Mouse (Mus musculus) kidney, adult 2 months (tissue): ENCODE data around the gene Efcab5. TPM values are rescaled to one million over a fixed set of nuclear protein-coding genes. Genes with fewer than 3 reads are reported as not detected.
A peak's percentile ranks its signal among the peaks of the same experiment; 100 is the strongest.
"Not testable (repeated sequence)": the region's sequence is repeated elsewhere in the genome, so short reads cannot be mapped to it uniquely, and the experiment has no call there.

Experiments used
- DNase-seq: peaks from one replicate; pipeline ENCODE4 v3.0.0; 2021
- H3K27ac ChIP-seq: fragments of 200-500 bp; 2 replicates; pipeline ENCODE4 v1.5.1; 2012; ENCODE audit warnings: low read depth, low read length, control low read depth, inconsistent platforms; ENCODE audit not compliant: insufficient read depth
- H3K27me3 ChIP-seq: fragments of 200-500 bp; replicated peaks from 2 replicates; pipeline ENCODE4 v1.6.1; 2012; ENCODE audit warnings: mild to moderate bottlenecking, moderate library complexity, low read length, inconsistent platforms; ENCODE audit not compliant: control insufficient read depth, insufficient read depth
- H3K36me3 ChIP-seq: fragments of 200-500 bp; 2 replicates; pipeline ENCODE4 v1.6.1; 2012; ENCODE audit warnings: mild to moderate bottlenecking, moderate library complexity, low read length, inconsistent platforms; ENCODE audit not compliant: control insufficient read depth, insufficient read depth
- H3K4me1 ChIP-seq: fragments of 200-500 bp; 2 replicates; pipeline ENCODE4 v1.6.1; 2011; ENCODE audit warnings: low read length; ENCODE audit not compliant: control insufficient read depth, insufficient read depth
- H3K4me3 ChIP-seq: fragments of 200-500 bp; 2 replicates; pipeline ENCODE4 v1.5.1; 2011; ENCODE audit warnings: mild to moderate bottlenecking, low read depth, low read length, control low read depth; ENCODE audit not compliant: insufficient read depth
- CTCF ChIP-seq: fragments of 200-500 bp; conservative IDR thresholded peaks from 2 replicates; pipeline ENCODE4 v1.5.1; 2011; ENCODE audit warnings: low read depth, mild to moderate bottlenecking, control low read depth, low read length, moderate library complexity, mixed read lengths; ENCODE audit not compliant: insufficient read depth, insufficient read length
- POLR2A ChIP-seq: fragments of 200-500 bp; IDR thresholded peaks from one replicate; pipeline ENCODE4 v1.6.1; 2011; ENCODE audit warnings: low read depth, low read length, control low read depth
- WGBS: fragments of 180-500 bp; shearing (Covaris S2); methylation state at CpG from one replicate; pipeline ENCODE4 v1.1.7; 2018; 5-methylcytosine and 5-hydroxymethylcytosine counted together
- polyA plus RNA-seq: library from polyadenylated mRNA; depleted of rRNA; stranded (reverse); fragments of >200 nt; gene quantifications from 2 replicates; pipeline ENCODE4 v1.2.3, GENCODE M21; 2012

The Efcab5 gene
- polyA plus RNA-seq, 1 experiment: 0.17 TPM

DNA sequence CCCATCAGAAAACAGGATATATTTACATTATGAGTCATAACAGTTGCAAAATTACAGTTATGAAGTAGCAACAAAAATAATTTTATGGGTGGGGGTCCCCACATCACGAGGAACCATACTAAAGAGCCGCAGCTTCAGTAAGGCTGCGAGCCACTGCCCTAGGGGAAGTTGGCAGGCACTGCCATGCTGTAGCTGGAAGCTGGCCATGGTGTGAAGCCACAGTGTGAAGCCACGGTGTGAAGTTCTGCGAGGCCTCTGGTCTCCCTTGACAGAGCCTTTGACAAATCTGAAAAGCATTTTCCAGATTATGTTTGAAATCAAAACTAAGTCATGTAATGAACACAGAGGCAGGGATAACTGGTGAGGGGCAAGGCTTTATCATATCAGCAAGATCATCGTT, 77.6 kb downstream of the Efcab5 start:
- TF ChIP-seq POLR2A (no peak), CTCF (no peak)
- WGBS: 74% methylated on average over 6 of the region's 6 CpGs
- Histone ChIP-seq H3K4me1 (no peaks in the 10 kb centered on the region), H3K27me3 (no peaks in the 10 kb centered on the region), H3K36me3 (no peaks in the 10 kb centered on the region), H3K27ac (no peak overlapping the region), H3K4me3 (no peak overlapping the region)
- DNase-seq: no peak

GRCm38 (mm10) chr11:77108442-77108841, 80.3 kb downstream of the Efcab5 start:
- 91% methylated on average over 6 of the region's 6 CpGs for WGBS
- Histone ChIP-seq H3K36me3 (no peaks in the 10 kb centered on the region), H3K4me1 (no peaks in the 10 kb centered on the region), H3K27ac (no peak overlapping the region), H3K27me3 (no peaks in the 10 kb centered on the region), H3K4me3 (no peak overlapping the region)
- DNase-seq: no peak
- no peak for TF ChIP-seq POLR2A

DNA sequence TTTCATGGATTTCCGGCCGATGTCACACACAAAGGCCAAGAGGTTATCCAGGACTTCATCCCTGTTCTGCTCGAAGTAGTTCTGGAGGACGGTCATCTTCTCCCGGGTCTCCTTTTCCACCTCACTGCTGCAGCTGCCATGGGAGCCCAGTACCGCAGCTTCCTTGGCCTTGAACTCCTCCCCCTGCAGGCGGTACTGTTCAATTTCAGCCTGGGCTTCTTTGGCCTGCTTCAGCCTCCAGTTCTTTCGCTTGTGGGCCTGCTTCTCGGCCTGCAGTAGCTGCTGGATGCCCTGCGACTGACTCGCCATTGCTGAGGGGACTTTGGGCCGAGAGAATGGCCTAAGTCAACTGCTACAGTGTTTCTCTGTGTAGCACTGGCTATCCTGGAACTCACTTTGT, 80.9 kb downstream of the Efcab5 start:
- 88% methylated on average over 12 of the region's 12 CpGs for WGBS

GRCm38 (mm10) chr11:77106961-77107360, 81.8 kb downstream of the Efcab5 start:
- no peak overlapping the region for H3K4me3 ChIP-seq
- H3K36me3 ChIP-seq: no peaks in the 10 kb centered on the region
- no peaks in the 10 kb centered on the region for H3K27me3 ChIP-seq
- WGBS: 96% methylated on average over 6 of the region's 6 CpGs
- no peak for DNase-seq
- no peaks in the 10 kb centered on the region for H3K4me1 ChIP-seq
- TF ChIP-seq POLR2A (no peak), CTCF (no peak)
- H3K27ac ChIP-seq: no peak overlapping the region

More for the DNA sequence above, 80.9 kb downstream of the Efcab5 start:
- not testable (repeated sequence) for DNase-seq, H3K4me3 ChIP-seq, H3K27me3 ChIP-seq, H3K27ac ChIP-seq, H3K4me1 ChIP-seq, H3K36me3 ChIP-seq

DNA sequence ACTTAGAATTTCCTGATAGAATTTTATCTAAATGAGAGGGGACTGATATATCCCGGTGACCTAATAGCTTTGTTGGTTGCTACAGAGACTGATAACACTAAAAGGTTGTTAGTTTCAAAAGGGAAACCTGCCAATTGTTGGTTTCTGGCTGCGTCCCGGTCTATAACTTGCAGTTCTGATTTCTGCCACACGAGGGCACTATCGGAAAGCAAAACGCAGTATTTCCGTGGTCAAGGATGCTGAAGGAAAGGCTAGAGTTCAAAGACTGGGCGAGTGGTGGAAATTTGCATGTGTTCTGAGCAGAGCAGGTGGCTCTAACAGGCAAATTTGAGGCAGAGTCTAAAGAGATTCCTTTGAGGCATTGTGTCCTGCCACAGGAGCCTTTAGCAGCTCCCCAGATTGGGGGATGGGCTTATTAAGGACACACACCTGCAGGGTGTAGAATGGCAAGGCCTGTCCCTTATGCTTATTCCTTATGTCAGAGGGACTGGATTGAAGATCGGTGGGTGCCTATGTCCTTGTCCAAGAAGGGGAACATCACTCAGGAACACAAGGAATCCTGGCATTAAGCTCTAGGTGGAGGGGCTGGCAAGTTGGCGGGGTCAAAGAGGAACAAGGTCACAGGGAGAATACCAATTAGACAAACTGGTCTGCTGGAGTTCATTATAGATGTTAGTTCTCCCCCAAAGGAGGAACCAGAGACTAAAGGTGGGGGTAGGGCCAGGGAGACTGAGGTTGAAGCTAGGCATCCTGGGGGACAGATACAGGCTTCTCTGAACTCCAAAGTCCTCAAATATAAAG, 88.4 kb downstream of the Efcab5 start:
- no peak overlapping the region for H3K4me3 ChIP-seq
- WGBS: 15% methylated on average over 10 of the region's 10 CpGs
- DNase-seq: peak; percentile 83
- H3K4me1 ChIP-seq: no peaks in the 10 kb centered on the region; the same call in 1 of the 2 replicates
- TF ChIP-seq POLR2A: no peak
- TF ChIP-seq CTCF: peak; percentile 96; the same call in 1 of the 2 replicates
- no peak overlapping the region for H3K27ac ChIP-seq
- no peaks in the 10 kb centered on the region for H3K27me3 ChIP-seq
- H3K36me3 ChIP-seq: no peaks in the 10 kb centered on the region

GRCm38 (mm10) chr11:77098332-77098972, 90.3 kb downstream of the Efcab5 start:
- DNase-seq: no peak

GRCm38 (mm10) chr11:77096991-77097390, 91.8 kb downstream of the Efcab5 start:
- Histone ChIP-seq H3K27me3 (no peaks in the 10 kb centered on the region), H3K4me1 (no peaks in the 10 kb centered on the region; the same call in 1 of the 2 replicates), H3K4me3 (no peak overlapping the region), H3K27ac (no peak overlapping the region), H3K36me3 (no peaks in the 10 kb centered on the region)
- no peak for DNase-seq
- 60% methylated on average over 7 of the region's 7 CpGs for WGBS
- no peak for TF ChIP-seq POLR2A
- no peak for TF ChIP-seq CTCF

More at GRCm38 (mm10) chr11:77098332-77098972, 90.3 kb downstream of the Efcab5 start:
- TF ChIP-seq POLR2A (no peak), CTCF (no peak)
- no peak overlapping the region for H3K4me3 ChIP-seq
- no peaks in the 10 kb centered on the region for H3K36me3 ChIP-seq
- WGBS: 82% methylated on average over 19 of the region's 19 CpGs
- no peak overlapping the region for H3K27ac ChIP-seq
- H3K27me3 ChIP-seq: no peaks in the 10 kb centered on the region
- no peaks in the 10 kb centered on the region; the same call in 1 of the 2 replicates for H3K4me1 ChIP-seq
